Comparison of ENCODE assay signal across 8 mouse cellular contexts in genomic region chr19:3743362-3743761, GRCm38 (mm10). TPM values are rescaled to one million over a fixed set of nuclear protein-coding genes. Genes with fewer than 3 reads are reported as not detected.
DNase-seq lines count a peak whose midpoint lies in the region; ATAC-seq lines count a peak whose summit lies in the region.

No protein-coding gene starts in this region.

- H3K9me3 ChIP-seq in kidney, embryonic 15.5 days (replicated peaks) = 0 out of 2 replicates have a peak, but pooled peaks cover 4% of the 10 kb centered on the region
- no peaks in the 10 kb centered on the region for H3K9me3 ChIP-seq in embryonic facial prominence, embryonic 15.5 days (replicated peaks)
- H3K9me3 ChIP-seq in hindbrain, embryonic 14.5 days (ENCODE audit: control insufficient read depth, low read length) = no peaks in the 10 kb centered on the region
- no peaks in the 10 kb centered on the region for H3K9me3 ChIP-seq in midbrain, embryonic 16.5 days (replicated peaks; ENCODE audit: control insufficient read depth, low read length, poor library complexity, severe bottlenecking)

- peaks cover 14% of the 10 kb centered on the region for H3K4me1 ChIP-seq in kidney, embryonic 15.5 days
- 0 out of 2 replicates have a peak, but pooled peaks cover 6% of the 10 kb centered on the region for H3K4me1 ChIP-seq in embryonic facial prominence, embryonic 15.5 days
- H3K4me1 ChIP-seq in hindbrain, embryonic 14.5 days (replicated peaks; ENCODE audit: control insufficient read depth, insufficient read depth, low read length) = peaks cover 9% of the 10 kb centered on the region; the same call in 1 of the 2 replicates
- peaks cover 15% of the 10 kb centered on the region for H3K4me1 ChIP-seq in midbrain, embryonic 16.5 days (ENCODE audit: control insufficient read depth, insufficient read depth, low read length)

- no peak overlapping the region for H3K27ac ChIP-seq in kidney, embryonic 15.5 days
- H3K27ac ChIP-seq in embryonic facial prominence, embryonic 15.5 days (replicated peaks) = peak overlapping the region; percentile 91
- peak overlapping the region; percentile 99 for H3K27ac ChIP-seq in hindbrain, embryonic 14.5 days
- peak overlapping the region; percentile 68 for H3K27ac ChIP-seq in midbrain, embryonic 16.5 days (ENCODE audit: low read length)

- H3K36me3 ChIP-seq in kidney, embryonic 15.5 days = no peaks in the 10 kb centered on the region
- H3K36me3 ChIP-seq in embryonic facial prominence, embryonic 15.5 days = no peaks in the 10 kb centered on the region
- no peaks in the 10 kb centered on the region for H3K36me3 ChIP-seq in hindbrain, embryonic 14.5 days (replicated peaks; ENCODE audit: control insufficient read depth, insufficient read depth)
- H3K36me3 ChIP-seq in midbrain, embryonic 16.5 days (ENCODE audit: control insufficient read depth, insufficient read depth, low read length) = no peaks in the 10 kb centered on the region

- H3K4me2 ChIP-seq in kidney, embryonic 15.5 days = peak overlapping the region; percentile 84
- peak overlapping the region; percentile 63 for H3K4me2 ChIP-seq in embryonic facial prominence, embryonic 15.5 days (replicated peaks)
- H3K4me2 ChIP-seq in hindbrain, embryonic 14.5 days (replicated peaks) = peak overlapping the region; percentile 77
- peak overlapping the region; percentile 70 for H3K4me2 ChIP-seq in midbrain, embryonic 16.5 days (ENCODE audit: low read length)

- DNase-seq in kidney, adult 11 months = no peak
- DNase-seq in hindbrain, embryonic 14.5 days (ENCODE audit: low spot score) = peak; percentile 28
- no peak for DNase-seq in layer of hippocampus, adult 9-10 months (ENCODE audit: low spot score)
- no peak for DNase-seq in thymus, adult 18-20 months

- H3K9ac ChIP-seq in kidney, embryonic 15.5 days = no peak overlapping the region; the same call in 1 of the 2 replicates
- H3K9ac ChIP-seq in embryonic facial prominence, embryonic 15.5 days = no peak overlapping the region
- peak overlapping the region; percentile 94 for H3K9ac ChIP-seq in hindbrain, embryonic 14.5 days
- peak overlapping the region; percentile 91 for H3K9ac ChIP-seq in midbrain, embryonic 16.5 days (ENCODE audit: low read depth, low read length)

- no peak for ATAC-seq in kidney, embryonic 15.5 days (replicated peaks; ENCODE audit: low FRiP score)
- peak; percentile 29; the same call in 1 of the 2 replicates for ATAC-seq in embryonic facial prominence, embryonic 15.5 days (ENCODE audit: insufficient number of reproducible peaks, low FRiP score, low TSS enrichment, low read depth)
- ATAC-seq in hindbrain, embryonic 14.5 days (ENCODE audit: low FRiP score) = peak; percentile 48; the same call in 1 of the 2 replicates
- peak; percentile 69; the same call in 1 of the 2 replicates for ATAC-seq in midbrain, embryonic 16.5 days
- ATAC-seq in granulocyte monocyte progenitor cell, adult 5-6 weeks (replicated peaks; ENCODE audit: poor library complexity, severe bottlenecking) = no peak

- 86% methylated on average over 7 of the region's 7 CpGs for WGBS in kidney, embryonic 15.5 days
- 68% methylated on average over 7 of the region's 7 CpGs for WGBS in embryonic facial prominence, embryonic 15.5 days
- 70% methylated on average over 7 of the region's 7 CpGs for WGBS in hindbrain, embryonic 14.5 days
- WGBS in midbrain, embryonic 16.5 days = 72% methylated on average over 7 of the region's 7 CpGs

- H3K4me3 ChIP-seq in kidney, embryonic 15.5 days (replicated peaks) = peak overlapping the region; percentile 64; the same call in 1 of the 2 replicates
- H3K4me3 ChIP-seq in embryonic facial prominence, embryonic 15.5 days (replicated peaks) = peak overlapping the region; percentile 58; the same call in 1 of the 2 replicates
- peak overlapping the region; percentile 57 for H3K4me3 ChIP-seq in hindbrain, embryonic 14.5 days (replicated peaks; ENCODE audit: low read length)
- H3K4me3 ChIP-seq in midbrain, embryonic 16.5 days (ENCODE audit: low read depth, low read length) = peak overlapping the region; percentile 61

- no peaks in the 10 kb centered on the region for H3K27me3 ChIP-seq in kidney, embryonic 15.5 days
- no peaks in the 10 kb centered on the region for H3K27me3 ChIP-seq in embryonic facial prominence, embryonic 15.5 days
- H3K27me3 ChIP-seq in hindbrain, embryonic 14.5 days (ENCODE audit: control insufficient read depth, insufficient read depth, low read length) = no peaks in the 10 kb centered on the region
- no peaks in the 10 kb centered on the region for H3K27me3 ChIP-seq in midbrain, embryonic 16.5 days (ENCODE audit: control insufficient read depth, insufficient read depth, low read depth, low read length)

RNA-seq across cellular contexts. Expression of gene Kmt5b, which starts 23.9 kb away (rescaled TPM):
- polyA plus RNA-seq in kidney, embryonic 15.5 days (2015; fragmentation: Nextera tagmentation; extraction: Ambion mirVana) = 30.9 and 33.9 TPM in 2 replicates
- 24.7 and 29.3 TPM in 2 replicates for polyA plus RNA-seq in embryonic facial prominence, embryonic 15.5 days (2015; fragmentation: Nextera tagmentation; extraction: Ambion mirVana)
- polyA plus RNA-seq in hindbrain, embryonic 14.5 days (2014; fragmentation: Nextera tagmentation; extraction: Ambion mirVana) = 56.9 and 57.9 TPM in 2 replicates
- 50.3 and 59.6 TPM in 2 replicates for polyA plus RNA-seq in midbrain, embryonic 16.5 days (2015; fragmentation: Nextera tagmentation; extraction: Ambion mirVana)
- 28.2 and 38.5 TPM in 2 replicates for total RNA-seq in granulocyte monocyte progenitor cell, adult 5-6 weeks (2014; fragmentation: Nextera tagmentation)
- total RNA-seq in granulocyte monocyte progenitor cell, adult 5-6 weeks (2017) = 37.0 and 41.4 TPM in 2 replicates

RNA-seq across cellular contexts. Expression of gene 1810055G02Rik, which starts 35.3 kb away (rescaled TPM):
- 39.7 and 43.9 TPM in 2 replicates for polyA plus RNA-seq in kidney, embryonic 15.5 days (2015; fragmentation: Nextera tagmentation; extraction: Ambion mirVana)
- polyA plus RNA-seq in embryonic facial prominence, embryonic 15.5 days (2015; fragmentation: Nextera tagmentation; extraction: Ambion mirVana) = 54.4 and 55.9 TPM in 2 replicates
- polyA plus RNA-seq in hindbrain, embryonic 14.5 days (2014; fragmentation: Nextera tagmentation; extraction: Ambion mirVana) = 34.0 and 38.1 TPM in 2 replicates
- 33.3 and 33.4 TPM in 2 replicates for polyA plus RNA-seq in midbrain, embryonic 16.5 days (2015; fragmentation: Nextera tagmentation; extraction: Ambion mirVana)
- total RNA-seq in granulocyte monocyte progenitor cell, adult 5-6 weeks (2014; fragmentation: Nextera tagmentation) = 10.0 and 13.4 TPM in 2 replicates
- 4.5 and 9.0 TPM in 2 replicates for total RNA-seq in granulocyte monocyte progenitor cell, adult 5-6 weeks (2017)

RNA-seq across cellular contexts. Expression of gene Lrp5, which starts 57.0 kb away (rescaled TPM):
- polyA plus RNA-seq in kidney, embryonic 15.5 days (2015; fragmentation: Nextera tagmentation; extraction: Ambion mirVana) = 5.8 and 6.9 TPM in 2 replicates
- 7.7 and 8.6 TPM in 2 replicates for polyA plus RNA-seq in embryonic facial prominence, embryonic 15.5 days (2015; fragmentation: Nextera tagmentation; extraction: Ambion mirVana)
- 1.4 and 1.8 TPM in 2 replicates for polyA plus RNA-seq in hindbrain, embryonic 14.5 days (2014; fragmentation: Nextera tagmentation; extraction: Ambion mirVana)
- 0.89 and 0.92 TPM in 2 replicates for polyA plus RNA-seq in midbrain, embryonic 16.5 days (2015; fragmentation: Nextera tagmentation; extraction: Ambion mirVana)
- total RNA-seq in granulocyte monocyte progenitor cell, adult 5-6 weeks (2014; fragmentation: Nextera tagmentation) = 28.0 and 36.6 TPM in 2 replicates
- total RNA-seq in granulocyte monocyte progenitor cell, adult 5-6 weeks (2017) = 12.5 and 15.1 TPM in 2 replicates

Comparison
In these comparisons a context has a peak if more than half of its experiments do, and no peak if none do; other contexts are left out.
1. ATAC-seq: peak in embryonic facial prominence, embryonic 15.5 days (single experiment), hindbrain, embryonic 14.5 days (single experiment) and midbrain, embryonic 16.5 days (single experiment); none in kidney, embryonic 15.5 days (single experiment) and granulocyte monocyte progenitor cell, adult 5-6 weeks (single experiment).
2. H3K9ac ChIP-seq: peak in hindbrain, embryonic 14.5 days (single experiment) and midbrain, embryonic 16.5 days (single experiment); none in kidney, embryonic 15.5 days (single experiment) and embryonic facial prominence, embryonic 15.5 days (single experiment).
3. Peak in every context shown above with its lines, with median percentiles within 50 percentile points of each other: H3K4me2 ChIP-seq and H3K4me3 ChIP-seq.